ENCODE assay signal across 29 mouse cellular contexts in the genomic region with DNA sequence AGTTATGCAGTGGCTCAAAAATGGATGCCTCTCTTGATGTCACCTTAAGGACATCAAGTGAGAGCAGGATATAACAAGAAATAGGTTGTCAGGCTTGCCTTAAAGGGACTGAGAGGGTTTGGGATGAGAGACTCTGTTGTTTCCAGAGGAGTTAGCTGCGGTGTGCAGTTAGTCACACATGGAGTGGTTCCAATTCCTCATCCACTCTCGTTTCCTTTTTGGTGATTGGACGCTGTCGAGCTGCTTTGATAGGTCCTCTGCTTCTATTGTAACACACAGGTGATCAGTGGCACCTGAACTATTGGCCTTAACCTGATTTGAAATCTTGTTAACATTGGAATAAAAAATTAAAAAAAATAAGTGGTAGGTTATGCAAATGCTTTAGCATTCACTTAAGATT. TPM values are rescaled to one million over a fixed set of nuclear protein-coding genes. Genes with fewer than 3 reads are reported as not detected.
DNase-seq lines count a peak whose midpoint lies in the region; ATAC-seq and TF ChIP-seq lines count a peak whose summit lies in the region.
"Had no signal": no experiment of that assay in that cellular context is flagged by ENCODE, and none has a peak within 500 bp of the region (broad histone marks: within the 10 kb centered on the region; RNA-seq: fewer than 3 reads in every experiment).

No protein-coding gene starts in this region.

- H3K36me3 ChIP-seq in heart, embryonic 10.5 days = 0 out of 2 replicates have a peak, but pooled peaks cover 4% of the 10 kb centered on the region
- H3K36me3 ChIP-seq in liver, postnatal 0 days (replicated peaks; ENCODE audit: insufficient read depth, low read length) = 0 out of 2 replicates have a peak, but pooled peaks cover 2% of the 10 kb centered on the region
- H3K36me3 ChIP-seq in limb, embryonic 10.5 days = peaks cover 10% of the 10 kb centered on the region

- no peaks in the 10 kb centered on the region for H3K9me3 ChIP-seq in heart, embryonic 10.5 days
- H3K9me3 ChIP-seq in liver, postnatal 0 days (ENCODE audit: low read length) = no peaks in the 10 kb centered on the region
- H3K9me3 ChIP-seq in limb, embryonic 10.5 days (replicated peaks) = no peaks in the 10 kb centered on the region
- H3K9me3 ChIP-seq: forebrain, embryonic 10.5 days; forebrain, embryonic 13.5 days; G1E; hindbrain, embryonic 10.5 days had no signal

- no peak for TF ChIP-seq CTCF in liver, postnatal 0 days (IDR thresholded peaks at IDR 0.05; ENCODE audit: low read depth)

- no peak overlapping the region for H3K9ac ChIP-seq in liver, postnatal 0 days (replicated peaks)
- H3K9ac ChIP-seq: forebrain, embryonic 13.5 days; hindbrain, embryonic 14.5 days had no signal

- H3K27me3 ChIP-seq in heart, embryonic 10.5 days (ENCODE audit: insufficient read depth, poor library complexity, severe bottlenecking) = no peaks in the 10 kb centered on the region
- no peaks in the 10 kb centered on the region for H3K27me3 ChIP-seq in liver, postnatal 0 days (ENCODE audit: insufficient read depth, low read length)
- no peaks in the 10 kb centered on the region for H3K27me3 ChIP-seq in limb, embryonic 10.5 days (ENCODE audit: low read depth, poor library complexity, severe bottlenecking)
- H3K27me3 ChIP-seq: CH12.LX; forebrain, embryonic 13.5 days had no signal

- WGBS in heart, embryonic 10.5 days = 85% methylated on average over 4 of the region's 4 CpGs
- whole genome bisulfite sequencing in liver, postnatal 0 days (ENCODE audit: insufficient replicate concordance) = 80% methylated on average over 4 of the region's 4 CpGs
- 92% methylated on average over 4 of the region's 4 CpGs for WGBS in limb, embryonic 10.5 days

- TF ChIP-seq EP300 in liver, postnatal 0 days (IDR thresholded peaks at IDR 0.05; ENCODE audit: low read depth) = no peak

- DNase-seq in heart, embryonic 10.5 days (ENCODE audit: low spot score) = peak; percentile 58
- DNase-seq in heart, adult 18-20 months = no peak
- peak; percentile 7 for DNase-seq in liver, postnatal 0 days
- DNase-seq in liver = no peak
- peak; percentile 4 for DNase-seq in limb, embryonic 10.5 days (ENCODE audit: low spot score)
- DNase-seq in spleen, postnatal 14 days (ENCODE audit: low spot score in 2 of 2) = no peak
- no peak for DNase-seq in layer of hippocampus, adult 18-20 months (ENCODE audit: low spot score in 2 of 2)
- DNase-seq: adrenal gland, adult 2 months; adrenal gland, postnatal 25 days; B cell, adult 2 months; cerebellum, adult 18-20 months; cerebellum, adult 9-10 months; cerebellum, postnatal 14 days; gastrocnemius, postnatal 10 days; gastrocnemius, postnatal 36 days; heart, postnatal 36 days had no signal

- no peak overlapping the region for H3K4me3 ChIP-seq in heart, embryonic 10.5 days
- H3K4me3 ChIP-seq in liver, postnatal 0 days (ENCODE audit: low read depth, low read length) = no peak overlapping the region
- H3K4me3 ChIP-seq in limb, embryonic 10.5 days = no peak overlapping the region
- H3K4me3 ChIP-seq: forebrain, embryonic 10.5 days; forebrain, embryonic 13.5 days; heart, adult 2 months; hindbrain, embryonic 10.5 days had no signal

- H3K4me2 ChIP-seq in liver, postnatal 0 days (ENCODE audit: low read depth, low read length) = no peak overlapping the region
- H3K4me2 ChIP-seq: forebrain, embryonic 13.5 days; heart, embryonic 11.5 days; hindbrain, embryonic 14.5 days had no signal

- no peak overlapping the region for H3K27ac ChIP-seq in heart, embryonic 10.5 days
- no peak overlapping the region for H3K27ac ChIP-seq in liver, postnatal 0 days (ENCODE audit: low read depth)
- H3K27ac ChIP-seq in limb, embryonic 10.5 days = no peak overlapping the region
- H3K27ac ChIP-seq: forebrain, embryonic 10.5 days; forebrain, embryonic 13.5 days; heart, adult 2 months; hindbrain, embryonic 10.5 days; hindbrain, embryonic 14.5 days; hindbrain, postnatal 0 days had no signal

- ATAC-seq in liver, postnatal 0 days = no peak
- ATAC-seq: forebrain, embryonic 13.5 days; forebrain, embryonic 16.5 days; hindbrain, postnatal 0 days; inflammation-experienced regulatory T-cells, adult 6 months had no signal

- peaks cover 16% of the 10 kb centered on the region for H3K4me1 ChIP-seq in heart, embryonic 10.5 days
- H3K4me1 ChIP-seq in liver, postnatal 0 days (ENCODE audit: insufficient read depth) = 0 out of 2 replicates have a peak, but pooled peaks cover 2% of the 10 kb centered on the region
- no peaks in the 10 kb centered on the region for H3K4me1 ChIP-seq in limb, embryonic 10.5 days
- H3K4me1 ChIP-seq: forebrain, embryonic 10.5 days; forebrain, embryonic 13.5 days; hindbrain, embryonic 10.5 days had no signal

RNA-seq across cellular contexts. Expression of a gene that starts 7.2 kb away (rescaled TPM):
- polyA plus RNA-seq in heart, embryonic 10.5 days (2016; fragmentation: Nextera tagmentation; extraction: Ambion mirVana) = 0.34 TPM in 1 of 2 replicates, not detected in the other
- total RNA-seq in heart, adult 18-20 months (2021) = 1 to 10 TPM in 1 of 2 experiments, under 1 TPM in 1; 0.22 to 1.8 TPM
- polyA plus RNA-seq in liver, postnatal 0 days (2015; fragmentation: Nextera tagmentation; extraction: Ambion mirVana) = 0.78 and 0.81 TPM in 2 replicates
- polyA plus RNA-seq in limb, embryonic 10.5 days (2016; fragmentation: Nextera tagmentation; extraction: Ambion mirVana) = 0.19 and 0.29 TPM in 2 replicates
- total RNA-seq in layer of hippocampus, adult 18-20 months (2021) = not detected
- total RNA-seq: gastrocnemius, adult 18-20 months; gastrocnemius, postnatal 10 days; gastrocnemius, postnatal 36 days; hindbrain, postnatal 0 days had no signal
- polyA plus RNA-seq: G1E; heart, embryonic 14.5 days; hindbrain, embryonic 14.5 days; hindbrain, postnatal 0 days had no signal

RNA-seq across cellular contexts. Expression of a gene that starts 42.3 kb away (rescaled TPM):
- 1.6 and 2.3 TPM in 2 replicates for polyA plus RNA-seq in heart, embryonic 10.5 days (2016; fragmentation: Nextera tagmentation; extraction: Ambion mirVana)
- total RNA-seq in heart, adult 18-20 months (2021) = 1 to 10 TPM in 1 of 2 experiments, under 1 TPM in 1; 0.62 to 1.8 TPM
- 0.94 and 0.95 TPM in 2 replicates for polyA plus RNA-seq in liver, postnatal 0 days (2015; fragmentation: Nextera tagmentation; extraction: Ambion mirVana)
- 2.4 and 2.7 TPM in 2 replicates for polyA plus RNA-seq in limb, embryonic 10.5 days (2016; fragmentation: Nextera tagmentation; extraction: Ambion mirVana)
- total RNA-seq in layer of hippocampus, adult 18-20 months (2021) = under 1 TPM; 0.58 to 0.92 TPM

RNA-seq across cellular contexts. Expression of a gene that starts 44.3 kb away (rescaled TPM):
- 63.4 and 68.7 TPM in 2 replicates for polyA plus RNA-seq in heart, embryonic 10.5 days (2016; fragmentation: Nextera tagmentation; extraction: Ambion mirVana)
- 10 to 100 TPM; 28.9 to 31.0 TPM for total RNA-seq in heart, adult 18-20 months (2021)
- 25.8 and 27.4 TPM in 2 replicates for polyA plus RNA-seq in liver, postnatal 0 days (2015; fragmentation: Nextera tagmentation; extraction: Ambion mirVana)
- 66.2 and 73.4 TPM in 2 replicates for polyA plus RNA-seq in limb, embryonic 10.5 days (2016; fragmentation: Nextera tagmentation; extraction: Ambion mirVana)
- total RNA-seq in layer of hippocampus, adult 18-20 months (2021) = 10 to 100 TPM; 48.4 to 51.8 TPM

Comparison
In these comparisons a context has a peak if more than half of its experiments do, and no peak if none do; other contexts are left out.
1. DNase-seq: peak in heart, embryonic 10.5 days (single experiment), liver, postnatal 0 days (single experiment) and limb, embryonic 10.5 days (single experiment); none in heart, adult 18-20 months (0 of 2), liver (single experiment), spleen, postnatal 14 days (0 of 2) and layer of hippocampus, adult 18-20 months (0 of 2).